Mouse (Mus musculus) embryonic fibroblast, embryonic 13.5 days (primary cell): ENCODE measurements around the gene Msantd2. TPM values are rescaled to one million over a fixed set of nuclear protein-coding genes. Genes with fewer than 3 reads are reported as not detected.

ENCODE experiments used
- H3K27ac ChIP-seq: 2 replicates; pipeline ENCODE4 v1.5.1; 2012; ENCODE audit warnings: low read length, control low read depth, inconsistent platforms; ENCODE audit not compliant: insufficient read depth
- H3K4me1 ChIP-seq: 2 replicates; pipeline ENCODE4 v1.6.1; 2011; ENCODE audit warnings: low read length; ENCODE audit not compliant: control insufficient read depth, insufficient read depth
- H3K4me3 ChIP-seq: 2 replicates; pipeline ENCODE4 v1.5.1; 2011; ENCODE audit warnings: mild to moderate bottlenecking, control low read depth, low read length; ENCODE audit not compliant: insufficient read depth
- CTCF ChIP-seq: IDR thresholded peaks from 2 replicates; pipeline ENCODE4 v1.5.1; 2011; ENCODE audit warnings: mild to moderate bottlenecking, control low read depth, low read length, moderate library complexity, borderline replicate concordance; ENCODE audit not compliant: insufficient read depth
- POLR2A ChIP-seq: IDR thresholded peaks from 2 replicates; pipeline ENCODE4 v1.6.1; 2011; ENCODE audit warnings: low read depth, mild to moderate bottlenecking, control low read depth, low read length, moderate library complexity
- polyA plus RNA-seq: library from polyadenylated mRNA; stranded (reverse); fragments of >200 nt; gene quantifications from 2 replicates; pipeline ENCODE4 v1.2.4, GENCODE M21; 2011; ENCODE audit warnings: low read depth; ENCODE audit not compliant: missing spikeins, insufficient read length

Msantd2 gene
- polyA plus RNA-seq, 1 experiment, result 32.3 TPM

DNA sequence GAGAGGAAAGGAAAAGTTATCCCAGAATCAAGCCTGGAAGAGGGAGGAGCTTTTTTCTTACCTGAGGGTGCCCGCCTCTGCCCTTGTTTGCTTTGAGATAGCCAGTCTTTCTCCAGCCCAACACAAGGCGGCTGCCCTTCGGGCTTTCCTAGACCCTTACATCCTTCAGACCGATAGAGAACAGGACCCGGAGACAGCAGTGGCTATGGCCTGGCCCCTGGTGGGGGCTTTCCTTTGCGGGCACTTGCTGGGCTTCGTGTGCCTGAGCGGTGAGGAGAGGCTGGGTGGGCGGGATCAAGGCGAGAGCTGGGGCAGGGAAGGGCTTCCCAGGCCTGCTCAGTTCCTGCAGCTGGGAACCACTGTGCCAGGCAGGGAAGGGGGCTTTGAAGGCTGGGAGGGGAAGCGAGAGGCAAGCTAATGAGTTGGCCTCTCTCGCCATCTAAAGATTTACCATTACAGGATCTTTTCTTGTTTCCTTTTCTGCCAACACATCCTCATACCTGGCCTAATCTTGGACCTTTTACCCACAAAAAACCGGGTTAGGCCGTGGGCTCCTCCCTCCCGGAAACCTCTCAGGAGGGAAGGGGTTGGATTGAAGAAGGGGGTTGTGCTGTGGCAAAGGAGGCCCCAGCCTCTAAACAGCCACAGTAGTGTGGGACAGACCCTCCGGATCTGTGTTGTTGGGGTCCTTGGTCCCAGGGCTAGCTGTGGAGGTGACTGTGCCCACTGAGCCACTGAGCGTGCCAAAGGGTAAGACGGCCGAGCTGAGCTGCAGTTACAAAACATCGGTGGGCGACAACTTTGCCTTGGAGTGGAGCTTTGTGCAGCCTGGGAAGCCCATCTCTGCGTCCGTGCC is 50.3 kb downstream of the Msantd2 start, which contains the start of gene Vsig2:
TSS of gene Vsig2 (plus strand) at position 86 of the 856 bp plus-strand sequence.
- Histone ChIP-seq H3K4me1 (no peaks in the 10 kb centered on the region), H3K4me3 (no peak within 1 kb of the TSS), H3K27ac (no peak within 1 kb of the TSS)
- TF ChIP-seq CTCF (no peak), POLR2A (no peak)

- no peak overlapping the region for H3K4me3 ChIP-seq
- H3K4me1 ChIP-seq, result no peaks in the 10 kb centered on the region
- no peak for TF ChIP-seq POLR2A
- TF ChIP-seq CTCF, result no peak
- no peak overlapping the region for H3K27ac ChIP-seq
These were observed 51.1 kb downstream of the Msantd2 start for GRCm38 (mm10) chr9:37540226-37540625.

GRCm38 (mm10) chr9:37540701-37541575 is 51.8 kb downstream of the Msantd2 start:
- H3K27ac ChIP-seq, result no peak overlapping the region
- H3K4me1 ChIP-seq, result no peaks in the 10 kb centered on the region
- H3K4me3 ChIP-seq, result no peak overlapping the region
- TF ChIP-seq CTCF, result no peak
- TF ChIP-seq POLR2A, result no peak

DNA sequence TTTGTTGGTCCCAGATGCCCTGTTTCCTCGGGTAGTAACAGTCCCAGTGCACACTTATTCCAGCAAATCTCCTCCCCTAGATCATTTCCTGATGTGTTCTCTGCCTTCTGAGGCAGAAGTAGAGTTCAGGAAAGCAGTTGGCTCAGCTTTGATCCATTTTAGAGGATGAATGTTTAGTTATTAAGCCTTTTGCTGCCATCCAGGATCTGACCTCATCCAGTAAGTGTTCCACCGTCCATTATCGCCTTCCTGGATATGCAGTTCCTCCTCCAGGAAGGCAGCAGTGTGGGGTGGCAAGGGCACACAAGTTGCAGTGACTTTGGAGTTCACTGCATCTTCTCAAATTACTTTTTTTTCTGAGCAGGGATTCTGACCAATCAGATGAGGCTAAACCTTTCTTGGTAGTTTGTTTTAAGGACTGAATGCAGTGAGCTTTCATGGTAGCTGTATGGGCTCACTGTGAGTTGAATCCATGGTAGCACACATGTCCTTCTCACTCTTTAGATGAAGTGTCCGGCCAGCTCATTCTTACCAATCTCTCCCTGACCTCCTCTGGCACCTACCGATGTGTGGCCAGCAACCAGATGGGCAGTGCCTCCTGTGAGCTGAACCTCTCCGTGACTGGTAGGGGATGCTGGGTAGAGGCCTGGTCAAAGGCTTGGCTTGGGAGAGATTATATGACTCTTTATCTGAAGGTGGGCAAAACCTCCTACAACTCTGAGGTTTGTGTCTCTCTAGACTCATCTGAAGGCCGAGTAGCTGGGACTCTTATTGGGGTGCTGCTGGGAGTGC is 52.9 kb downstream of the Msantd2 start:
- TF ChIP-seq CTCF (no peak), POLR2A (no peak)
- H3K4me3 ChIP-seq, result no peak overlapping the region
- H3K27ac ChIP-seq, result no peak overlapping the region
- H3K4me1 ChIP-seq, result no peaks in the 10 kb centered on the region

- Histone ChIP-seq H3K4me1 (no peaks in the 10 kb centered on the region), H3K4me3 (0 out of 2 replicates have a peak overlapping the region, but pooled peaks have one; percentile 25), H3K27ac (no peak overlapping the region)
- no peak for TF ChIP-seq CTCF
- TF ChIP-seq POLR2A, result no peak
These were observed 54.8 kb downstream of the Msantd2 start for GRCm38 (mm10) chr9:37543869-37544440.

DNA sequence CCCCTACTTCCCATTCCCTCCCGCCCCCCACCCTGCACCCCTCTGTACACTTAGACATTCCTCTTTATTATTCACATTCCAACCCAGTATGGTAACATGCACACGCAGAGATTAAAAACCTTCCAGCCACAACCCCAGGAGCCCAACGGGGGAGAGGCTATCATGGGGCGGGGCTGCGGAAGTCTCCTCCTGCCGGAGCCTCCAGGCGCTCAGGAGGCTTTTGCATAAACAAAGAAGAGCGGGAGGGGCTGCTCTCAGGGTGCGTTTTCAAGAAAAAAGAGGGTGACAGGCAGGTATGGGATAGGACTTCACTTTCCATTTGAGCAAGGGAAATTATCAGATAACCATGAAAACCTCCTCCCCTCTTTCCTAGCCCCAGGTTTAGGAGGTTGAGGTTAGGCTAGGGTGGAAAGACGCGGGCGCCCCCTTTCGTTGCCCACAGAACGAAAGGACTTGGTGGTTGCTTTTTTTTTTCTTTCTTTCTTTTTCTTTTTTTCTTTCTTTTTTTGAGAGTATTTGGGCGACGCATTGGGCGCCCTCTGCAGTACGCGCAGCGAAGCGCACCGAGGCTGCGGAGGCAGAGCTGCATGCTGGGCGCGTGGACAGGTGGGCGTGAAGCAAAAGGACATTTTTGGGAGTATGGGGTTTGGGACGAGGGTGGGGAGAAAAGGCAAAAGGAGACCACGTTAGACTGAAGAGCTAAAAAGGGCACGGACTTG is 55.5 kb downstream of the Msantd2 start:
- peak overlapping the region; percentile 25 for H3K4me3 ChIP-seq

DNA sequence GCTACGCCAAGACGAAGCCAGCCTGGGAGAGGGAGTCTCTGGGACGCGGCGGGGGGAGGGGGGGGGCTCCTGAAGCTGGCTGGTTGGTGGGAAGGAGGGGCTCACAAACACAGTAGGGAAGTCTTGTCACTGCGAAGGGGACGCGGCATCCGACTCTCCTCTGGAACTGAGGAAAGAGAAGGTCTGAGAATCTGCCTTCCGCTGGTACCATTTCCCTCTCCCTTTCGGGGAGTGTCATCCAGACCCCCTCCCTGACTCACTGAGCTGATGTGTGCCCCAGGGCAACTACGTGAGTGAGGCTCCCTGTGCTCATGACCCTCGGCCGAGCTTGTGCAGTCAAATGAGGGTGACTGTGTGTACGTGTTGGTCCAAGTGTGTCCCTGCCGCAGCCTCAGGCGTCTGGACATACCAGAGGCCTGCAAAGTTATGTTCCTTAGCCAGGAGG is 56.1 kb downstream of the Msantd2 start:
- H3K4me3 ChIP-seq, result no peak overlapping the region

More for the DNA sequence above, 55.5 kb downstream of the Msantd2 start:
- TF ChIP-seq CTCF (peak; percentile 91), POLR2A (no peak)
- H3K4me1 ChIP-seq, result no peaks in the 10 kb centered on the region
- H3K27ac ChIP-seq, result no peak overlapping the region

GRCm38 (mm10) chr9:37545847-37546452 is 56.8 kb downstream of the Msantd2 start:
- TF ChIP-seq POLR2A, result no peak
- no peak for TF ChIP-seq CTCF
- H3K4me1 ChIP-seq, result no peaks in the 10 kb centered on the region
- H3K27ac ChIP-seq, result no peak overlapping the region
- H3K4me3 ChIP-seq, result no peak overlapping the region

More for the DNA sequence above, 56.1 kb downstream of the Msantd2 start:
- Histone ChIP-seq H3K27ac (no peak overlapping the region), H3K4me1 (no peaks in the 10 kb centered on the region)
- TF ChIP-seq CTCF, result no peak
- TF ChIP-seq POLR2A, result no peak
